In genomic region chr10:87686311-87686710, GRCm38 (mm10) we compare ENCODE assay signal across 19 mouse cellular contexts.
"Had no signal": no experiment of that assay in that cellular context is flagged by ENCODE, and none has a peak within 500 bp of the region (broad histone marks: within the 10 kb centered on the region; RNA-seq: fewer than 3 reads in every experiment).

No protein-coding gene starts in this region.

- H3K36me3 ChIP-seq: limb, embryonic 10.5 days; limb, embryonic 13.5 days; liver, embryonic 12.5 days; liver, embryonic 15.5 days; lung, embryonic 15.5 days; midbrain, embryonic 12.5 days; neural tube, embryonic 13.5 days had no signal

- H3K9ac ChIP-seq: limb, embryonic 13.5 days; liver, embryonic 12.5 days; liver, embryonic 15.5 days; lung, embryonic 15.5 days; midbrain, embryonic 12.5 days; neural tube, embryonic 13.5 days had no signal

- H3K9me3 ChIP-seq: limb, embryonic 10.5 days; limb, embryonic 13.5 days; liver, embryonic 12.5 days; liver, embryonic 15.5 days; lung, embryonic 15.5 days; midbrain, embryonic 12.5 days; neural tube, embryonic 13.5 days had no signal

- H3K4me1 ChIP-seq: limb, embryonic 13.5 days; liver, embryonic 12.5 days; liver, embryonic 15.5 days; lung, embryonic 15.5 days; midbrain, embryonic 12.5 days; neural tube, embryonic 13.5 days had no signal

- H3K4me3 ChIP-seq: limb, embryonic 10.5 days; limb, embryonic 13.5 days; liver, embryonic 12.5 days; liver, embryonic 15.5 days; lung, embryonic 15.5 days; midbrain, embryonic 12.5 days; myocyte; neural tube, embryonic 13.5 days had no signal

- H3K27ac ChIP-seq: limb, embryonic 10.5 days; limb, embryonic 13.5 days; liver, embryonic 12.5 days; liver, embryonic 15.5 days; lung, embryonic 15.5 days; midbrain, embryonic 12.5 days; neural tube, embryonic 13.5 days had no signal

- H3K27me3 ChIP-seq: limb, embryonic 13.5 days; liver, embryonic 12.5 days; liver, embryonic 15.5 days; lung, embryonic 15.5 days; neural tube, embryonic 13.5 days had no signal

- H3K4me2 ChIP-seq: limb, embryonic 13.5 days; liver, embryonic 12.5 days; liver, embryonic 15.5 days; lung, embryonic 15.5 days; midbrain, embryonic 12.5 days; neural tube, embryonic 13.5 days had no signal

- DNase-seq: kidney, adult 9 months; kidney, postnatal 14 days; kidney, postnatal 4 days; liver; lung, adult 18-20 months; lung, postnatal 10 days; lung, postnatal 4 days; retina, postnatal 1 day; thymus, adult 18-20 months; thymus, postnatal 36 days had no signal

- ATAC-seq: liver, embryonic 12.5 days; midbrain, embryonic 16.5 days had no signal
